Mouse (Mus musculus): ENCODE data around the gene Kdm5c.

- TF ChIP-seq CTCF (IDR thresholded peaks at IDR 0.05; ENCODE audit: low read depth) = no peak
- no peak for TF ChIP-seq EP300 (optimal IDR thresholded peaks at IDR 0.05)
Observed at GRCm38 (mm10) chrX:152244492-152245189, 11.8 kb downstream of the Kdm5c start.
